Mouse (Mus musculus) embryo, embryonic 10 days (tissue): ENCODE results near the gene S100a3.
A peak's percentile ranks its signal among the peaks of the same experiment; 100 is the strongest.

Experiments used
- DNase-seq: peaks from one replicate; pipeline ENCODE4 v3.0.0-alpha.2; 2015; ENCODE audit warnings: low spot score

Gene S100a3

DNA sequence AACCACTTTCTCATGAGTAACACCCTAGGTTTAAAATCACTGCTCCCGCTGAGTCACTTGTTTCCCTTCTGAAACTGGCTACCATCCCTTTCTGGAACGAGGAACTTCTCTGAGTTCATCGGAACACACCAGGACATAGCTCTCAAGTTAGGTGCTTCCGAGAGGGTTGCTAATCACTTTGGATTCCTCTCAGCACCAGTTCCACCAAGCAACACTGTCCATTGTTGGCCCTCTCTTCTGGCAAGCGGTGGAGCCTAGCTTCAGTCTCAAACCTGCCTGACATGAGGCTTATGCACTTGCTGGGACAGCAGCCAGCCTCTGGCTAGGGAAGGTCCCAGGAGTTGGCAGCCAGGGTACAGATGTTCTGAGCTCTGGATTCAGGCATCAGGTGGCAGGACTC, 14.3 kb downstream of the S100a3 start:
- DNase-seq: no peak

DNA sequence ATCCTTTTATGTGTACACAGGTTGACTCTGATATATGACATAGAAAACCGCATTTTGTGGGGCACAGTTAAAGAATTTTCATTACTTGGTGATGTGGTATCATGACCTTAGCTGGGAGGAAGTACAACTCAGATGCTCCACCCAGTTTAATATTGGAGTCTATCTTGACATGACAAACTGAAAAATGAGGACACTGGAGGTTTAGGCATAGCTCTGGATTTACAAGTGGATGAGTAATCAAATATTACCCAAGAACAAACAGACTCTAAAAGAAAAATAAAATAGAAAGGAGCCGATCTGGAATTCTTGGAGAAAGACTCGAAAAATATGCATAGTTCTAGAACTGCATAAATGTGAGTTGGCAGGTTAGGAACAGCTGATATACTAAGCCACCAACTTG, 14.9 kb downstream of the S100a3 start:
- no peak for DNase-seq

DNA sequence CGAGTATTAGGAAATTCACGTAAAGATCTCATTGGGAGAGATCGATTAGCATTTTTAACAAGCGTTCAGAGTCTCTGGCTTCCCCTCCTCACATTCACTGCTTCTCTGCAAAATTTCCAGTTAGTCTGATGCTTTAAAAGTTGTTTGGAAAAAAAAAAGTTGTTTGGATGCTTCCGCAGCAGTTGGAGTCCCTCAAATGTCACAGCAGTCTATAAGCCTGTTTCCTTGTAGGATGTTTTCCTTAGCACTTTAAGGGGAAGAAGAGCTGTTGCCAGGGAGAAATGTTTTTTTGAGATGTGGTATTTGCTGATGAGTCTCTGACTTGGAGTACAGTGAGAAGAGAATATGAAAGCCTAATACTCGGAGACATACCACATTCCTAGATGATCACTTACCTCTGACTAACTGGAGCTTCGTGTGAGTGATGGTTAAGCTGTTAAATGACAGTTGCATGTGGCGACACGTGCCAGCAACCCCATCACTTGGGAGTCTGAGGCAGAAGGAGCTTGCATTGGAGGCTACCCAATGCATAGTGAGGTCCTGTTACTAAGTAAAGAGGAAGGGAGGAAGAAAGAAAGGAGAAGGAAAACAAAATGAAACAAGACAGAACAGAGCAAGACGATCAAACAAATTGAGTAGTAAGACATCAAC, 16.1 kb downstream of the S100a3 start:
- DNase-seq: no peak

- DNase-seq: no peak
These were observed 19.1 kb downstream of the S100a3 start for GRCm38 (mm10) chr3:90579433-90579832.

DNA sequence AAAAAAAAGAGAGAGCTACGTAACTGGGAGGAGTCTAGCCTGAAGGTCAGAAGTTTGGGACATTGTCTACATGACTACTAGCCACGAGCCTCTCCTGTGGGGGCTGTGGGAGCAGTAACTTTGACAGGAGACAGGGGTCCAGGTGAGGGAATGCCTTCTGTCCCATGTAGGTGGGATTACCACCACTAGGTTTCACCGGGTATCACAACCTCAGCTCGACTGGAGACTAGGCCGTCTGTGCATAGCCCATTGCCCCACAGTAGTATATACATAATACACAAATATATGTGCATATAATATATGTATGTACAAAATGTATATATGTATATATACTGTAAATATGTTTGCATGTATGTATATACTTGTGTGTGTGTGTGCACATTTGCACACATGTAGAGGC, 20.8 kb downstream of the S100a3 start:
- DNase-seq: no peak

GRCm38 (mm10) chr3:90582156-90582555, 21.8 kb downstream of the S100a3 start:
- no peak for DNase-seq

DNA sequence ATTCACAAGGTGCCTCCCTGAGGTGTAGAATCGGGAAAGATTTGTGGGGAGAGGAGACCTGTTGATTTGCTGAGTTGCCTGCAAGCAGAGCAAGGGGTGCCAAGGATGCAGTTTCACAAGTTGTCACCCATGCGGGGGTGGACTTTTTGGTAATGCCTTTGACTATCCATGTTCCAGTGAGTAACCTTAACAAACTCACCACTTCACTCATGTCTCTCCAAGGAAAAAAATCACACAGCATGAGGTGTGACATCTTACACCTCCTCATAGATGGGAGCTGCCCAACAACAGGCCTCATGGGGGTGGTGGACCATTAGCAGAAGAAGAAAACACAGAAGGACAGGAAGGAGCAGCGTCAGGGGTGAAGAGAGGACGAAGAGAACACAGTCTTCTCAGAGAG, 22.2 kb downstream of the S100a3 start:
- no peak for DNase-seq

DNA sequence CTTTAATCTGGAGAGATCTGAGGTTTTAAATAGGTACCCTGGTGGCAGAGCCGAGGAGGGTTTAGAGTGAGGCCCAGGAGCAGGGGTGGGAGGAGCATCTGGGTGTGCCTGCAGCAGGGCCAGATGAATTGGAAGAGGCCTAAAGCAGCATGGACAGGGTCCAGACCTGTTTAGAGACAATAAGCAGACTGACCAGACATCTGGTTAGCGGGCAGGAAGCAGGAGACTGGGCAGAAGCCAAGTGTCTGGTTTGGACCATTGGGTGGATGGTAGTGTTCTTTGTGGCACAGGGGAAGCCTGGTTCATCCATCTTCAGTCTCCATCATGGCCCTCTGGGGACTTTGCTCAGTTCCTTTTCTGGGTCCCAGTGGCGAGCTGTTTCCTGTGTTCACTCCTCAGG, 23.5 kb downstream of the S100a3 start:
- DNase-seq: no peak

DNA sequence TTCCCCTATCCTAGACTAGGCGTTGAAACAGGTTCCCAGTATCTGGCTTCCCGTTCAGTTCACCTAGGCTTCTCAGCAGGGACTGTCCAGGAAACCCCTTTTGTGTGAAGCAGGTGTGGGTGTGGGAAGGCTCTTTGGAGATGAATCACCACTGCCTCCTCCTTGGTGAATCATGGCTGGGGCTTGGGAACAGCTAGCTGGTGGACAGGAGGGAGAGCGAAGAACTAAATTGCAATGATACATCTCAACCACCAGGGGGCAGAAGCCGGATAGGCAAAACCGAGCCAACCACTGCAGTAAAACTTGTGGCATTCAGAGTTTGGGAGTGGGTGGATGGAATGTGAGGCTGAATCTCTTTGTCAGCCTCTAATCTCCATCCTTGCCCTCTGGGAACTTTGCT, 25.2 kb downstream of the S100a3 start:
- peak; percentile 86 for DNase-seq

GRCm38 (mm10) chr3:90586016-90586643, 25.8 kb downstream of the S100a3 start:
- DNase-seq: no peak

DNA sequence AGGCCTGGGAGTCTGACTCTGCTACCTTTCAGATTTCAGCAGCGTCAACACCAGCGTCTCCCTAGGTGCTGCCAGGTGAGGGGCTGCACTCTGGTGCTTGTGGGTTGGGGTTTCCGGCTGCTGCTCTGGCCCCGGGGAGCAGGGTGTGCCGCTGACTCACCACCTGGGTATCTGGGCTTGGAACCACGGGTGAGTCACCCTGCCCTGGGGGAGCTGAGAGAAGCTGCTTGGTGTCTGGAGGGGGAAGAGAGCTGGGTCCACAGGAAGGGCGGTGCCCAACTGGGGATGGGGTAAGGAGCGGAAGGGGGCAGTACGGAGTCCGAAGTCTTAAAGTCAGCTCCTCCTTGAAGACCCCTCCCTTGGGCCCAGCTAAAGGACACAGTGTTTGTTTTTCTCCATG, 26.5 kb downstream of the S100a3 start:
- DNase-seq: no peak

- DNase-seq: no peak
These were observed 27.2 kb downstream of the S100a3 start for GRCm38 (mm10) chr3:90587361-90588101.

GRCm38 (mm10) chr3:90589390-90589789, 29.0 kb downstream of the S100a3 start:
- no peak for DNase-seq

GRCm38 (mm10) chr3:90589947-90590346, 29.6 kb downstream of the S100a3 start, which contains the start of gene S100a2:
Gene S100a2, plus strand, starts transcription at chr3:90590247.
- DNase-seq: no peak

DNA sequence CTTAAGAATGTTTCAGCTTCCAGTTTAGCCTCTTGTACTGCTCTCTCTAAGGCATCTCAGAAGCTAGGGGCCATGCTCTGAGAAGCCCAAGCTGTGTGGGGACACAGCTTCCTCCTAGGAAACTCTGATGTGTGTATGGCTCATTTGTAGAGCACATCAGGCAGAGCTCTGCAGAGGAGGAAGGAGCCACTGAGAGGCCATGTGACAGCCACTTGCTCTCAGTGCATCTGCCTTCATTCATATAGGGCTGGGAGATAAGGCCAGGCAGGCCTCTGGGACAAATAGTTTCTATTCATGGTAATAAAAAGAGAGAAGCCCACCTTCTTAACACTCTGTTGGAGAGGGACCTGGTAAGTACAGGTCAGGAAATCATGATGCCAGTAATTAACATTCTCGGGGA, 34.1 kb downstream of the S100a3 start:
- no peak for DNase-seq

DNA sequence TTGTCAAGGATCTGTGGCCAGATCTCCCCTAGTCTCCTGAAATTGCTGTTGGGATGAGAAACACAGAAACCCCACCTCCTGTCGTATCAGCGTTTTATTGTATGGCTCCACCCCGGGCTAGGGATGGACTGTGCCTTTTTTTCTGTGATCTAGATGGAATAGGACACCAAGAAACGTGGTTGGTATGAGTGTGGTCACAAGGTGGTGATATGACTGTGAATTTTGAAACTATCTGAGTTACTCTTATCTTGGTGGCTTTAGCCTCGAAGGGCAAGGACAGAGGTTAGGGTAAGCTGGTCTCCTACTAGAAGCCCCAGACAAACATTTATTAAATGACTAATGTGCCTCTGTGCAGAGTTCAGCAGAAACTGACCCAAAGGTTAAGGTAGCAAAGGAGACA, 35.2 kb downstream of the S100a3 start:
- DNase-seq: no peak

DNA sequence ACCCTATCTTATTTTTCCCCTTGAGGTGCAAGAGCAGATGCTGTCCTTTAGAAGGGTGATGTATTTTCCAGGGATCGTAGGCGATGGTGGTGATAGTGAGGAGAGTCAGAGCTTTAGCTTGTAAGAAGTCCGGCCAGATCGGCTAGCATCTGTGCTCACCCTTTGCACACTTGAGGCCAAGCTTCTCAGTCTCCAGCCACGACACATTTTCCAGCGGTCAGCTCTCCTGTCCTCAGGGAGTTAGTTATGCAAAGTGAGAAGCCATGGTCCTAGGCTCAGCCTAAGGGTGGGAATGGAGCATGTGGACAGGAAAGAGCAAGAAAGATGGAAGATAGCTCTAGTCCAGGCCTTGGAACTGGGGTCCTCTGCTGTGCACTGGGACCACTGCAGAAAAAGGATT, 36.4 kb downstream of the S100a3 start:
- DNase-seq: no peak

DNA sequence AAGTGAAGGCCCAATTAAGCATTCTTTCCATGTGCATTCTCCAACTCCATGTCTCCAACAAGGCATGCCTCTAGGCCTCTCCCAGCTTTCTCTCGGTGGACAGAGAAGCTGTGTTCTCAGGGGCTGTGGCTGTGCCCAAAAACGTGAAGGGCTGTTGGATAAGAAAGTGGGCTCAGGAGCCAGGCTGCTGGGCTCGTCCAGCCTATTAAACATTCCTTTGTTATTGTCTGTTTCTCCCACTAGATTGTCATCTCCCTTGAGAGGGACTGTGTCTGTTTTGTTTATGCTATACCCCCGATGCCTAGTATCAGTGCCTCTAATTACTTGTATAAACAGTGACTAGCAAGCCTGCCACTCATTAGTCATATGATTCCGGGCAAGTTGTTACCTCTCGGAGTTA, 37.4 kb downstream of the S100a3 start:
- no peak for DNase-seq

DNA sequence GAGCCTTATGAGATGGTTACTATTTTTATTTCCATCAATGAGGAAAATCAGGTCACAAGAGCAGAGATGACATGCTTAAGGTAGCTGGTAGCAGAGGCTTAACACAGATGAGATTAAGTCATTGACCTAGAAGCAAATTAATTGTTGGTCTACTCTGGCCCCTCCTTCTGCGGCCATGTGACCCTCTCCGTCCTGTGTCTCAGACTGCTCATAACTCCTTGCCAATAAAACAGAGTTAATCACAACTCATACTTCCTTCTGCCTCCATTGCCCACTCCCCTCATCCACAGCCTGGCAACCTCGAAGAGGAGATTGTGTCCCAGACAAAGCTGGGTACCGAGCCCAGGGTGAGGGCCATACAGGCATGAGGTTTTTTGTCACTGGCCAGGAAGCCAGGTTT, 37.8 kb downstream of the S100a3 start:
- no peak for DNase-seq

DNA sequence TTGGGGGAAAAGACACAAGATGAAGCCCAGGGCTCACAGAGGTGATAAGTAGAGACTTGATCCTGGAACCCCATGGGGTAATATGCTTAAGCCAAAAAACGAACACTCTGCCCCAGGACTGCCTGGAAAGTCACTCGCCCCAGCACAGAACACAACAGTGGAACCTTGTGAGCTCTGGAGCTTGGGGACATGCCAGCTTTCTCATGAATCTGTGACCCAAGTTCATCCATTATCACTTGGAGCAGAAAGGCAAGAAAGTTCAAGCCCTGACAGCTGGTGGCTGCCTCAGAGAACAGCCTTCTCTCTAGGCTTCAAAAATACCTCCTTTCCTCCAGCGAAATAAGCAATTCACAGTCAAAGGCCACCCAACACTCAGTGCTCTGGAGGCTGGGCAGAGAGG, 39.0 kb downstream of the S100a3 start:
- DNase-seq: no peak

GRCm38 (mm10) chr3:90600036-90600435, 39.7 kb downstream of the S100a3 start:
- no peak for DNase-seq

GRCm38 (mm10) chr3:90600458-90601195, 40.2 kb downstream of the S100a3 start:
- DNase-seq: no peak
